Mouse (Mus musculus) intestine, embryonic 14.5 days (tissue): ENCODE measurements around the gene Ugt1a9. TPM values are rescaled to one million over a fixed set of nuclear protein-coding genes. Genes with fewer than 3 reads are reported as not detected.
"Not testable (repeated sequence)": the region's sequence is repeated elsewhere in the genome, so short reads cannot be mapped to it uniquely, and the experiment has no call there.

Experiments used
- ATAC-seq: fragments of 200-750 bp; cut with Nextera tagmentation; replicated peaks from 2 replicates; pipeline ENCODE4 v1.8.0; 2017; ENCODE audit warnings: low read depth, moderate number of reproducible peaks, moderate TSS enrichment, moderate library complexity; ENCODE audit not compliant: low FRiP score, low TSS enrichment
- DNase-seq: peaks from one replicate; pipeline ENCODE4 v3.0.0-alpha.2; 2018; ENCODE audit warnings: low spot score
- H3K27ac ChIP-seq: fragments of 300-500 bp; sonication (generic); 2 replicates; pipeline ENCODE4 v1.5.1; 2014; ENCODE audit warnings: low read depth, mild to moderate bottlenecking, control low read depth
- H3K27me3 ChIP-seq: fragments of 300-500 bp; sonication (generic); replicated peaks from 2 replicates; pipeline ENCODE4 v1.6.1; 2014; ENCODE audit warnings: low read length, control low read depth; ENCODE audit not compliant: control insufficient read depth, insufficient read depth
- H3K36me3 ChIP-seq: fragments of 300-500 bp; sonication (generic); 2 replicates; pipeline ENCODE4 v1.6.1; 2014; ENCODE audit warnings: low read length, control low read depth; ENCODE audit not compliant: control insufficient read depth, insufficient read depth
- H3K4me1 ChIP-seq: fragments of 300-500 bp; sonication (generic); replicated peaks from 2 replicates; pipeline ENCODE4 v1.6.1; 2014; ENCODE audit warnings: low read length, control low read depth, mixed read lengths; ENCODE audit not compliant: control insufficient read depth, insufficient read depth
- H3K4me2 ChIP-seq: fragments of 300-500 bp; sonication (generic); 2 replicates; pipeline ENCODE4 v1.6.1; 2014; ENCODE audit warnings: low read length
- H3K4me3 ChIP-seq: fragments of 300-500 bp; sonication (generic); 2 replicates; pipeline ENCODE4 v1.5.1; 2014; ENCODE audit warnings: low read depth, low read length, control low read depth, mixed read lengths
- H3K9ac ChIP-seq: fragments of 300-500 bp; sonication (generic); 2 replicates; pipeline ENCODE4 v1.6.1; 2014; ENCODE audit warnings: mild to moderate bottlenecking, low read length
- H3K9me3 ChIP-seq: fragments of 300-500 bp; sonication (generic); 2 replicates; pipeline ENCODE4 v1.6.1; 2016; ENCODE audit warnings: low read length, control low read depth; ENCODE audit not compliant: control insufficient read depth
- WGBS: fragments of 180-500 bp; shearing (Covaris S2); extraction: QIAGEN DNeasy Blood & Tissue Kit; methylation state at CpG from one replicate; pipeline ENCODE4 v1.1.7; 2014; 5-methylcytosine and 5-hydroxymethylcytosine counted together
- polyA plus RNA-seq: library from polyadenylated mRNA; unstranded; fragments of >200 nt; fragmentation: Nextera tagmentation; extraction: Ambion mirVana; gene quantifications from 2 replicates; pipeline ENCODE4 v1.2.1, GENCODE M21; 2014

The Ugt1a9 gene
- polyA plus RNA-seq, 1 experiment from 2014 or later, result 0.32 TPM

DNA sequence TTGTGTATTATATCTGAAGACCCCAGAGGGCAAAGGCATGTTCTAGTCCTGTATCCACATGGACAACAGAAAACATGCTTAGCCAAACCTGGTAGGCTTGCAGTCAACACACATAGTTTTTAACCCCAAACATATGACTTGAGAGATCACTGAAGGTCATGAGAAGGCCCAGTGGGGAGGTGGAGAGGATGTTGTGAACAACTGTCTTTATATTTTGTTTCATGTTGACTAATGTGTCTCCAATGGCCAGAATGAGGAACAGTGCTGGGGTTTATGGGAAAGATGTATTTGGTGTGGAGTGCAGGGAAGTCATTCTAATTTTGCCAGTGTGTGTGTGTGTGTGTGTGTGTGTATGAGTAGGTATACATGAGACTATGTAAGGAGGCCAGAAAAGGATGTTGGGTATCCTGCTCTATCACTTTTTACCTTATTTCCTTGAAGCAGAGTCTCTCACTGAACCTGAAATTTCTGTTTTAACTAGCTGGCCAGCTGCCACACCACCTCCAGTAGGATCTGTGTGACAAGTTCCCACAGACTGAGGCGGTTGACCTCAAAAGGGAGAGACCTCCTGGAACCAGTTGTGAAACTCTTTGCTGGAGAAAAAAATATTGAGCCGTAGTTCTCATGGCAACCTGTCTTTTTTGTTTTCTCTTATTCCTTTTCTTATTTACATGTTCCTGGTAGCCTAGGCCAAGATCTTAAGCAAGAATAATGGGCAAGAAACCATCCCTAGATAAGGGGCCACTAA lies 153.6 kb downstream of the Ugt1a9 start:
- H3K4me3 ChIP-seq, result no peak overlapping the region
- H3K4me1 ChIP-seq, result no peaks in the 10 kb centered on the region
- no peaks in the 10 kb centered on the region for H3K36me3 ChIP-seq
- no peak overlapping the region for H3K4me2 ChIP-seq
- no peak overlapping the region for H3K9ac ChIP-seq
- no peak overlapping the region for H3K27ac ChIP-seq
- ATAC-seq (no peak), DNase-seq (peak; percentile 53)
- H3K9me3 ChIP-seq, result peaks cover 40% of the 10 kb centered on the region
- no peaks in the 10 kb centered on the region for H3K27me3 ChIP-seq
- WGBS, result 70% methylated on average over 2 of the region's 2 CpGs

DNA sequence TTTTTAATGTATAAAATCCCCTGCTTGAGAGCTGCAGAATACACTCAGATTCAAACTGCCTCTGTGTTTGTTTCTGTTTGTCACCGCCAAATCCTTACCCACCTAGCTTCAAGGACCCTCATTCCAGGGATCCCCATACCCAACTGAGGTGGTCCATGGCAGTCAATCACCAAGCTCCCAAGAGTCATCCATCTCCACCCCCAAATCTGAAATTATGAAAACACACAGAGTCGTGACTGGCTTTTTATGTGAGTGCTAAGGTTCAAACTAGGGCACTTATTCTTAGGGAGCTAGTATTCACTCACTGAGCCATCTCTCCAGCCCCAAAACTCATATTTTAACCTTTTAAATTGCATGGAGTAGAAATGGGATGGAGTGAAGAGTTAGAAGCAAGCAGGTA lies 154.7 kb downstream of the Ugt1a9 start:
- WGBS, result 40% methylated on average over 2 of the region's 2 CpGs
- H3K27ac ChIP-seq, H3K4me2 ChIP-seq, DNase-seq, H3K36me3 ChIP-seq, H3K4me1 ChIP-seq, H3K4me3 ChIP-seq, H3K9ac ChIP-seq, ATAC-seq, H3K27me3 ChIP-seq: not testable (repeated sequence)
- peaks cover 50% of the 10 kb centered on the region for H3K9me3 ChIP-seq

DNA sequence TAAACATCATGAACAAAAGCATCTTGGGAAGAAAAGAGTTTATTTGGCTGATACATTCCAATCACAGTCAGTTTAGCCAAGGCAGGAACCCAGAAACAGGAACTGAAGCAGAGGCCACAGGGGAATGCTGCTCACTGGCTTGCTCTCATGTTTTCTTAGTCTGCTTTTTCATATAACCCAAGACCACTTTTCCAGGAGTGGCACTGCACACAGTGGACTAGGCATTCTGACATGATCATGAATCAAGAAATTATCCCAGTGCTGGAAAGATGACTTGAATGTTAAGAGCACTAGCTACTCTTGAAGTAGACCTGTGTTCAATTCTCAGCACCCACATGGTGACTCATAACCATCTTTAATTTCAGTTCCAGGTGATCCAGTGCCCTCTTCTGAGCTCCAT lies 155.1 kb downstream of the Ugt1a9 start:
- peaks cover 55% of the 10 kb centered on the region for H3K9me3 ChIP-seq
- no peak for ATAC-seq
- peak; percentile 46 for DNase-seq

DNA sequence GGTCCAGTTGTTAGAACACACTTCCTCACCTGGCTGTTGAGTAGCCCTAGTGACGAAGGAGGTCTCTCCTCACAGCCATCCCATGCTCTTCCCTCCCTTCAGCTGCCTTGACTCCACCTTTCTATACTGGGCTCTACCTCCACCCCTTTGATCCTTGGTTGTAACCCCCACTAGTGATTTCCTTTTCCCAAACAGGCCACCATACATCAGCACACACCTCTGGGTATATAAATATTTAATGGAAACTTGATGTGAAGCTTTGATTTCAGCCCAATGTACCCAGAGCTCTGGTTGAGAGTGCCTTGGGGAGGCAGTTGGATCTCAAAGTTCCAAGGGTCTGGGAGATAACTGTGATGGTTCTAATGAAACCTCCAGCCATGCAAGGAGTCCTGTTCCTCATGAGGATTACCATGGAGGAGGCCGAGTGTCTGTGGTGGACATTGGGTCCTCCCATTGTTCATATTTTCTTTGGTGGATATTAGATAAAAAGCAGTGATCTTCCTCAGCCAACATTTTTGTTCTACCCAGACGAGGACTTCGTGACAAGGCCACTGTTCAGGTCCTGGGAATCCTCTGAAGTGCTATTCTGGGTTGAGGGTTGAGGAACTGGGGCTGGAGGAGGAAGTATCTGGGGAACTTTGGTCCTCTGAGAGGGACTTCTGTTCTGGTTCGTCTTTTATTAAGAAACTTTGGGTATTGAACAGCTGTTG lies 156.2 kb downstream of the Ugt1a9 start, which contains the start of gene Mroh2a:
Gene Mroh2a (plus strand): TSS at position 317 of the 710 bp plus-strand sequence.
- Histone ChIP-seq H3K4me2 (no peak within 1 kb of the TSS), H3K4me3 (no peak within 1 kb of the TSS), H3K36me3 (no peaks in the 10 kb centered on the region), H3K27me3 (no peaks in the 10 kb centered on the region), H3K27ac (no peak within 1 kb of the TSS), H3K9ac (no peak within 1 kb of the TSS), H3K4me1 (no peaks in the 10 kb centered on the region), H3K9me3 (peaks cover 65% of the 10 kb centered on the region)
- WGBS, result 51% methylated on average over 5 of the region's 5 CpGs
- DNase-seq (peak; percentile 52), ATAC-seq (no peak)

More for the DNA sequence above, 155.1 kb downstream of the Ugt1a9 start:
- H3K27ac ChIP-seq, result no peak overlapping the region
- no peak overlapping the region for H3K4me2 ChIP-seq
- no peak overlapping the region for H3K9ac ChIP-seq
- H3K4me3 ChIP-seq, result no peak overlapping the region
- no peaks in the 10 kb centered on the region for H3K4me1 ChIP-seq
- no peaks in the 10 kb centered on the region for H3K27me3 ChIP-seq
- H3K36me3 ChIP-seq, result no peaks in the 10 kb centered on the region

DNA sequence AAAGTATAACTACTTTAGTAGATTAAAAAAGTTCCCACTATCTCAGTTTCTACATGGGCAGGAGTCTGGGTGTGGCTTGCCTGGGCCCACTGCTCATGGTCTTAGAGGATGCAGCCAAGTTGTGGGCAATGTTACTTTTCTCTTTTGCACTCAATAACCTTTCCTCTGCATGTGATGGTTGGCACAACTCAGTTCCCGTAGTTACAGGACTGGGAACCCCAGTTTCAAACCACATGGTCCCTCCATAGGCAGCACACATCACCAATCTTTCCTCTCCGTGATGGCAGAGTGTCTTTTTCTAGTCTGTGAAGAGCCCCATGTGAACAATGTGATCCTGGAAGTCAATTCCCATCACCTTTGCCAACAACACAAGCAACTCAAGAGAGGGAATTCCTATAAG lies 156.9 kb downstream of the Ugt1a9 start:
- Histone ChIP-seq H3K27ac (no peak overlapping the region), H3K9ac (no peak overlapping the region), H3K4me2 (no peak overlapping the region), H3K27me3 (no peaks in the 10 kb centered on the region), H3K4me1 (no peaks in the 10 kb centered on the region), H3K4me3 (no peak overlapping the region), H3K9me3 (peaks cover 68% of the 10 kb centered on the region), H3K36me3 (no peaks in the 10 kb centered on the region)
- ATAC-seq, result no peak
- 56% methylated on average over 2 of the region's 2 CpGs for WGBS
- no peak for DNase-seq

DNA sequence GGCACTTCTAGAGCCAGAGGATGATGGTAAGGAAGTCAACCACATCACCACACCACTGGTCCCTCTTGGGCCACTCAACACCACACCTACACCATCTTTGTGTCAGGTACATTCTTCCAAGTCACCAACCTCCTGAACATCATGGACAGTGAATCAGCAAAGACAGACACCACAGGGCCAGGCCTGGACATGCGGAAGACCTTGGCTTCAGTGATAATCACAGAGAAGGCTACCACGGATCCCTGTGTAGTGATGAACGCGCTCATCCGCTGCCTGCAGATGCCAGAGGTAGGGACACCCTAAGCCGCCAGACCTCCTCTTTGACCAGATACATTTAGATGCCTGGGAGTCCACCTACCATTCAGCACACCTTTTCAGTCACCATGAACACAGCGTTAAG lies 157.5 kb downstream of the Ugt1a9 start:
- 72% methylated on average over 7 of the region's 7 CpGs for WGBS
- Histone ChIP-seq H3K4me3 (no peak overlapping the region), H3K27me3 (no peaks in the 10 kb centered on the region), H3K9ac (no peak overlapping the region), H3K9me3 (peaks cover 71% of the 10 kb centered on the region), H3K4me2 (no peak overlapping the region), H3K36me3 (no peaks in the 10 kb centered on the region), H3K4me1 (no peaks in the 10 kb centered on the region), H3K27ac (no peak overlapping the region)
- ATAC-seq, result no peak
- no peak for DNase-seq

DNA sequence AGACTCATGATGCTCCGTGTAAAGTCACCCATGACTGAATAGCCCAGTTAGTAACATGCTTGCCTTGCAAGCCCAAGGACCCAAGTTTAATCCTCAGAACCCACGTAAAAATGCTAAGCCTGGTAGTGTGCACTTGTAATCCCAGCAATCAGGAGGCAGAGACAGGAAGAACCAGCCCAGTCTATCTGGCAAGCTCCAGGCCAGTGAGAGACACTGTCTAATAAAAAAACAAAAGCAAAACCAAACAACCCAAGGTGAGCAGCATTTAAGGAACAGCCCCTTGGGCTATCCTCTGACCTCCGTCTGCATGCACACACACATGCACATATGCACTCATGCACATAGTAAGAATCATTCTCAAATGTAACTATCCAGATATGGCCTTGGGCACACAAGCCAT lies 159.0 kb downstream of the Ugt1a9 start:
- H3K9ac ChIP-seq, result no peak overlapping the region
- no peak overlapping the region for H3K27ac ChIP-seq
- no peak for DNase-seq
- no peak for ATAC-seq
- H3K4me2 ChIP-seq, result no peak overlapping the region
- H3K27me3 ChIP-seq, result no peaks in the 10 kb centered on the region
- 83% methylated on average over 3 of the region's 3 CpGs for WGBS
- H3K4me3 ChIP-seq, result no peak overlapping the region
- H3K4me1 ChIP-seq, result no peaks in the 10 kb centered on the region
- H3K9me3 ChIP-seq, result peaks cover 84% of the 10 kb centered on the region
- no peaks in the 10 kb centered on the region for H3K36me3 ChIP-seq

DNA sequence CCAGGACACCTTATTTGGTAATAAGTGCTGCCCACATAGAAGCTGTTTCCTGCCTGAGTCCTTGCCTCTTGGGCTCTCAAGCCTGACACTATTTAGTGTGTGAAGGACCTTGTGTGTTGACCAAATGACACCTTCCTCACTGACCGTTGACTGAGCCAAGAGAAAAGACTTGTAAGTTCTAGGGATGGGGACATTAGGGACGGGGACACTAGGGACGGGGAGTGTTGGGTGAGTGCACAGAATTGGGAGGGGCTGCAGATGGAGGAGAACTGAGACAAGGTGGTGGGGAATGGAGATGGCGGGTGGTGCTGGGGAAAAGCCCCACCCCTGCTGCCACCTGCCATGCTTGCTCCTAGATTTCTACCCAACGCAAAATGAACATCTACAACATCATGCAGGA lies 159.4 kb downstream of the Ugt1a9 start:
- no peaks in the 10 kb centered on the region for H3K4me1 ChIP-seq
- H3K9ac ChIP-seq, result no peak overlapping the region
- H3K4me2 ChIP-seq, result no peak overlapping the region
- peaks cover 89% of the 10 kb centered on the region for H3K9me3 ChIP-seq
- no peak overlapping the region for H3K4me3 ChIP-seq
- H3K27me3 ChIP-seq, result no peaks in the 10 kb centered on the region
- no peak for ATAC-seq
- no peak for DNase-seq
- no peak overlapping the region for H3K27ac ChIP-seq
- H3K36me3 ChIP-seq, result no peaks in the 10 kb centered on the region
- WGBS, result 83% methylated on average over 5 of the region's 5 CpGs

DNA sequence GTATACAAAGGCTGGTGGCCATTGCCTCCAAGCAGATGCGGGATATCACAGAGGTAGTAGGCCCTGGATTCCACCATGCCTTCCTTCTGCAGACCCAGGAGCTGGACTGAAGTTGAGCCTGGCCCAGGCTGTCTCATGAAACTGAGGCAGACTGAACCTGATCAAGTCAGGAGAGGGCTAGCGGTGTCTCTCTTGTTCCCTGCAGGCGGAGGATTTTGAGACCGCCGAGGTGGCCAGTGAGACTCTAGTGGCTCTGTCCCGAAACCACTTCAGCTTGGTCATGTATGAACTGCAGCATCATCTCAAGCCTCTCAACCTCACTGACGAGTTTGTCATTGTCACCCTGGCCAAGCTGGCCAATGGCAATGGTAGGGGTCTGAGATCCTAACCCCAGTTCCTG lies 159.8 kb downstream of the Ugt1a9 start:
- peaks cover 91% of the 10 kb centered on the region for H3K9me3 ChIP-seq
- H3K9ac ChIP-seq, result no peak overlapping the region
- H3K27me3 ChIP-seq, result no peaks in the 10 kb centered on the region
- no peaks in the 10 kb centered on the region for H3K4me1 ChIP-seq
- ATAC-seq (no peak), DNase-seq (no peak)
- H3K4me2 ChIP-seq, result no peak overlapping the region
- 72% methylated on average over 7 of the region's 7 CpGs for WGBS
- H3K36me3 ChIP-seq, result no peaks in the 10 kb centered on the region
- no peak overlapping the region for H3K27ac ChIP-seq
- H3K4me3 ChIP-seq, result no peak overlapping the region
